Mouse (Mus musculus): ENCODE measurements around the gene Eid2.
"Not testable (repeated sequence)": the region's sequence is repeated elsewhere in the genome, so short reads cannot be mapped to it uniquely, and the experiment has no call there.

The Eid2 gene

GRCm38 (mm10) chr7:28267129-28268041 lies at the start of gene Eid2:
Gene Eid2, plus strand, starts transcription at chr7:28267881.
- peak; percentile 91 for DNase-seq (ENCODE audit: low spot score)

GRCm38 (mm10) chr7:28218951-28219740 lies 48.5 kb upstream of the Eid2 start:
- DNase-seq (ENCODE audit: low spot score): not testable (repeated sequence)

- DNase-seq (ENCODE audit: low spot score): not testable (repeated sequence)
Observed at GRCm38 (mm10) chr7:28226836-28227235, 40.8 kb upstream of the Eid2 start.

- not testable (repeated sequence) for DNase-seq (ENCODE audit: low spot score)
Observed at GRCm38 (mm10) chr7:28227421-28227820, 40.3 kb upstream of the Eid2 start.

GRCm38 (mm10) chr7:28243943-28244342 lies 23.7 kb upstream of the Eid2 start:
- not testable (repeated sequence) for DNase-seq (ENCODE audit: low spot score)

GRCm38 (mm10) chr7:28248957-28249356 lies 18.7 kb upstream of the Eid2 start:
- no peak for DNase-seq (ENCODE audit: low spot score)

GRCm38 (mm10) chr7:28251976-28252375 lies 15.7 kb upstream of the Eid2 start:
- DNase-seq (ENCODE audit: low spot score): no peak

GRCm38 (mm10) chr7:28254591-28254990 lies 13.1 kb upstream of the Eid2 start:
- no peak for DNase-seq (ENCODE audit: low spot score)

- DNase-seq (ENCODE audit: low spot score): no peak
Observed at GRCm38 (mm10) chr7:28255476-28255875, 12.2 kb upstream of the Eid2 start.

- no peak for DNase-seq (ENCODE audit: low spot score)
Observed at GRCm38 (mm10) chr7:28262861-28263260, 4.8 kb upstream of the Eid2 start.

- DNase-seq (ENCODE audit: low spot score): peak; percentile 91
Observed at GRCm38 (mm10) chr7:28263786-28264185, 3.9 kb upstream of the Eid2 start.

- no peak for DNase-seq (ENCODE audit: low spot score)
Observed at GRCm38 (mm10) chr7:28265391-28265790, 2.3 kb upstream of the Eid2 start.

- DNase-seq (ENCODE audit: low spot score): peak; percentile 72
Observed at GRCm38 (mm10) chr7:28268042-28268531, 406 bp downstream of the Eid2 start.

- no peak for DNase-seq (ENCODE audit: low spot score)
Observed at GRCm38 (mm10) chr7:28268576-28268975, 895 bp downstream of the Eid2 start.

- DNase-seq (ENCODE audit: low spot score): no peak
Observed at GRCm38 (mm10) chr7:28269355-28269754, 1.7 kb downstream of the Eid2 start.

- no peak for DNase-seq (ENCODE audit: low spot score)
Observed at GRCm38 (mm10) chr7:28271761-28272160, 4.1 kb downstream of the Eid2 start.

- DNase-seq (ENCODE audit: low spot score): no peak
Observed at GRCm38 (mm10) chr7:28277237-28277614, 9.5 kb downstream of the Eid2 start.

- peak; percentile 98 for DNase-seq (ENCODE audit: low spot score)
Observed at GRCm38 (mm10) chr7:28277615-28278278, 10.1 kb downstream of the Eid2 start, which contains the start of gene Eid2b. Gene Eid2b, plus strand, starts transcription at chr7:28277739.

- no peak for DNase-seq (ENCODE audit: low spot score)
Observed at GRCm38 (mm10) chr7:28278279-28278652, 10.6 kb downstream of the Eid2 start.

GRCm38 (mm10) chr7:28280630-28281029 lies 12.9 kb downstream of the Eid2 start:
- DNase-seq (ENCODE audit: low spot score): no peak

- no peak for DNase-seq (ENCODE audit: low spot score)
Observed at GRCm38 (mm10) chr7:28290165-28290564, 22.5 kb downstream of the Eid2 start.

All from testis, postnatal 10 days (tissue).